Mouse (Mus musculus): ENCODE measurements around the gene Ndufaf5. TPM values are rescaled to one million over a fixed set of nuclear protein-coding genes. Genes with fewer than 3 reads are reported as not detected.
A peak's percentile ranks its signal among the peaks of the same experiment; 100 is the strongest.
"Not testable (repeated sequence)": the region's sequence is repeated elsewhere in the genome, so short reads cannot be mapped to it uniquely, and the experiment has no call there.

Ndufaf5 gene
- total RNA-seq (2022), result 10 to 100 TPM; 18.6 to 23.3 (median 20.1) TPM

DNA sequence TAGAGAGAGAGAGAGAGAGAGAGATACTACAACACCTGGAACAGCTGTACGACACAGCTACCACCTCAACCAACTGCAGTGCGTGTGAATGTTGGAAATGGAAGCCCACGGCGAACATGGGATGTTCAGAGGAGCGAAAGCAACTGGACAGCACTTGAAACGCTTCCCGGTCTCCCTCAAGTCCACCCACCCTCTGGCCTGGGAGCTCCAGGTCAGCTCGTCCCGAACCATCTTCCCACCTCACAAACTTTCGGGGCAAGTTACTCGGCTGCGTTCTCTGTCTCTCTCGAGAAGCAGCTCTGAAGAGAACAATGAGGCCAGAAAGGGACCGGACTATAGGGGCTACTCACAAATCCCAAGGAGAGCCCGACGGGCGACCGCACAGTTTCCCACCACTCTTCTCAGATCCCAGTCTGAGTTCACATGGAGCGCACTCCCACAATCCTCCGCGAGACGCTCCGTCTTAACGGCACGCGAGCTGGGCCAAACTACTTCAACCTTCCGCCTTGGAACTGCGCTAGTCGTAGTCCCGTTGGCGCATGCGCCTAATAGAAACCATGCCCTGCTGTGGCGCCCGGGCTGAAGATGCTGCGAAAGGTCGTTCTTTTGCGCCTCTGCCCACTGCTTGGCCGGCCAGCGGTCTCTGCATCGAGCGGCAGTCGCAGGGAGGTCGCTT, at the start of gene Ndufaf5, which contains the start of gene Esf1:
TSS of gene Ndufaf5 (plus strand) at position 523 of the 676 bp plus-strand sequence.
TSS of gene Esf1 (minus strand) at position 438 of the 676 bp plus-strand sequence.
- DNase-seq, result peak; percentile 95

DNA sequence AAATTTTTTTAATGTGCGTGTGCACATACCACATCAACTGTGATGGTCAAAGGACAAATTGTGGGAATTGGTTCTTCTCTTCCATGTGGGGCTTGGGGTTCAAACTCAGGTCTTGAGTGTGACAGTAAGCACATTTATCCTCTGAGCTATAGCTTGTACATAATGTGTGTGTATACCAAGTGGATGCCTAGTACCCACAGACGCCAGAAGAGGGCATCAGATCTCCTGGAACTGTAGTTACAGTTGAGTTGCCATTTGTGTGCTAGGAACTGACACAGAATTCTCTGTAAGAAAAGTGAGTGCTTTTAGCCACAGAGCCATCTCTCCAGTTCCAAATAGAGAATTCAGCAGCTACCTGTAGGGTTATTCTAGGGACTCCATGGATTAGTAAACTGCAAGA, 44.9 kb upstream of the Ndufaf5 start:
- no peak for DNase-seq

DNA sequence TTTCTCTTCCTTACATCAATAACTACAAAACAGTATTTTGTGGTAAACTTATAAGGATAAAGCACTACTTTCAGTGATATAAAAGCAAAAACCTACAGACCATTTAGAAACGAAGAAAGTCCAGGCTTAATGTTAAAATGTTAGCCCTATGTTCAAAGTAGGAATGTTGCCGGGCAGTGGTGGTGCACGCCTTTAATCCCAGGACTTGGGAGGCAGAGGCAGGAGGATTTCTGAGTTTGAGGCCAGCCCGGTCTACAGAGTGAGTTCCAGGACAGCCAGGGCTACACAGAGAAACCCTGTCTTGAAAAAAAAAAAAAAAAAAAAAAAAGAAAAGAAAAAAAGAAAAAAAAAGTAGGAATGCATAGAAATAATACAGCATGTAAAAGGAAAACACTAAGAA, 18.7 kb upstream of the Ndufaf5 start, which contains the start of gene Gm17374:
TSS of gene Gm17374 (plus strand) at position 301 of the 400 bp plus-strand sequence.
- not testable (repeated sequence) for DNase-seq

DNA sequence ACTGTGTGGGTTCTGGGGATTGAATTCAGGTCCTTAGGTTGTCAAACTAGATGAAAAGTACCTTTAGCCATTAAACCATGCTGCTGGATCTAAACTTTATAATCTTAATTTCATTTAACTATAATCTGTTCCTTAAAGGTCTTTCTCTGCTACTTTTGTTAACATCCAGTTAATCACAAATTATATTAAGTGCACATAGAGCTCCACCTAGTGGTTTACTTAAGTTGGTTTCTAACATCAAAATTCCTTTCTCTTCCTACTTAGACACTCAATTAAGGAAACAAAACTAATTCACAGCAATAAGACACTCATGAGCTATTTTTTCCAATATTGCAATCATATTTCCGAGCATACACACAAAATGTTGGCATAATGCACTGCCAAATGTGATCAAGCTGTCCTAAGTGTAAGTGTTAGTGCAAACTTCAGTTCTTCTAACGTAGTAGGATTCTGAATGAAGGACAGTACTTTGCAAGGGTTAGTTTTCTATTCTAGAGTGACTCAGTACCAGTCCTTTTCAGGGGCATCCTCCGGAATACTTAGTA, 11.2 kb upstream of the Ndufaf5 start:
- DNase-seq, result no peak

DNA sequence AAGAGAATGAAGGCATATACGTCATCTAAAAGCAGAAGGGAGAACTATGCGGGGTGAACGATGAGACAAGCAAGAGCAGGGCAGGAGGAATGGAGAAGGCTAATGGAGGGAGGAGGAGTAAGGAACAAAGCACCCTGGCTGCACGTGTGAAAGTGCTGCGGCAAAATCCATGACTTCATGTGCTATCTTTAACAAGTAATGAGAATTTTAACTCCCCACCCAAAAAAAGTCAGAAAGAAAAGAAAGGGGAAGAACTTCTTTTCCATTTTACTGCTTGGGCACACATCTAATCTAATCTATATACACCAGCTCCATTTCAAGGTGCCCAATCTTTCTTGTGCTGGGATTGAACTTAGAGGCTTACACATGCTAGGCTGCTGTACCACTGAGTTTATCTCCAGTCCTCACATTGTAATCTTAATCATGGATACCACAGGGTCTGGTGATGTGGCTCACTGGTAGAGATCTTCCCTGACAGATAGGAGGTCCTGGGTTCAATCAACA, 7.0 kb upstream of the Ndufaf5 start:
- DNase-seq, result no peak

DNA sequence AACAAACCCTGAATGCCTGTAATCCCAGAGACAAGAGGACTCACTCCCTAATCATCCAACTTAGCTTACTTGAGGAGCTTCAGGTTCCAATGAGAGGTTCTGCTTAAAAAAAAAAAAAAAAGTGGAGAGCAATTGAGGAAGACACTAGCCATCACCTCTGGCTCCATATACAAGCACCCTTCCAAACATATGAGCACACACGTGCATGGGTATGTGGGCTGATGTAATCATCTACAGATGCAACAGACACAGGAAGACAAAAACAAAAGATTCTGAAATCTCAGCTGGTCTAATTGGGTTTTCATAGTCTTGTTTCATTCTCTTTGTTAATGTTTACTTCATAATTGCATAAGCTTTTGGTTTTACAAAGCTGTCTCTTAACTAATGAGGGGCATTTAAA, 1.4 kb upstream of the Ndufaf5 start:
- DNase-seq, result no peak

DNA sequence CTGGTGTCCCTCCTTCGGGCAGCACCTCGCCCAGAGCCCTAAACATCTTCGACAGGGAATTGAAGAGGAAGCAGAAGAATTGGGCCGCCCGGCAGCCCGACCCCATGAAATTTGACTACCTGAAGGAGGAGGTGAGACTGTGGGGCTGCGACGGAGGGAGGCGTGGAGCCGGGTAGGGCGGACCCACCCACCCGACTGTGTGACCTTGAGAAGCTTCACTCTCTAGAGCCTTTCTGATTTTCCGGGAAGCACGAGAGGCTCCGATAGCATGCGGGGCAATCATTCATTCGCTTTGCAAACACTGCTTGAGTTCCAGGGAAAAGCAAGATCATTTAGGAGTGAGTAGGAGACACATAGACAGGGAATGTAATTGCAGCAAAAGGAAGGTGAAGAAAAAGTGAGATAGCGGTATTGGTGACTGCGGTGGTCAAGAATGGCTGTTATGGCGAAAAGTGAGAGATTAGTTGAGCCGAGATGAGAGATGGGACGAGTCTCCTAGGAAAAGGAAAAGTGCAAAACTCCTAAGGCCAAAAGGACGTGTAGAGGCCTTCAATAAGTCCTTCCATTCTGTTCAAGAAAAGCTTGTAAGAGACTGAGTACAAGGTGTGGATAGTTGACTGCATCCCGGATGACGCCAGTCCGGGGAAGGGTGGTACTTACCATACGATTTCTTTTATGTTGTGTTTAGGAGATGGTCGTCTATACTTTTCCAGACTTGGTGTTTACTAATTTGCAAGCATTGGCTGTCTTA, 529 bp downstream of the Ndufaf5 start:
- no peak for DNase-seq

DNA sequence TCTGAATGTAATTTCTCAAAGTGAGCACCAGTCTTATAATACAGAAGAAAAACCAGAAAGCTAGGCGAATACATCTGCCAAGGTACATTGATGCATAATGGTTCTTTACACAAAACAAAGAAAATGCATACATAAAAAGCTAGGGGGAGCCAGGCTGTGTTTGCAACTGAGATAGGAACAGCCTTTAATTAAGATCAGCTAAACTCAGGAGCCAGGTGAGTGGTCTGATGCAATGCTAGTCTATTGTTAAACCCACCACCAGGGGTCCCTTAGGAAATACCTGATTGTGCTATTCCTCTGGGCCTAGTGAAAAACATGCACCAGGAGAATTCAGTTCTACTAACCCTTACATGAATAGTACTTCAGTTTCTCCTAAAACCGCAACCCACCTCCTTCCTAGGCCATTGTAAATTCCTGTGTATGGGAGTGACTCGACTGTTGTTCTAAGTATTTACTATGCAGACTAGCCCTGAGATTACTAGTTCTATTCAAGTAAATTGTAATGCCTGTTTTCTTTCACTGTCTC, 15.3 kb downstream of the Ndufaf5 start:
- DNase-seq, result not testable (repeated sequence)

DNA sequence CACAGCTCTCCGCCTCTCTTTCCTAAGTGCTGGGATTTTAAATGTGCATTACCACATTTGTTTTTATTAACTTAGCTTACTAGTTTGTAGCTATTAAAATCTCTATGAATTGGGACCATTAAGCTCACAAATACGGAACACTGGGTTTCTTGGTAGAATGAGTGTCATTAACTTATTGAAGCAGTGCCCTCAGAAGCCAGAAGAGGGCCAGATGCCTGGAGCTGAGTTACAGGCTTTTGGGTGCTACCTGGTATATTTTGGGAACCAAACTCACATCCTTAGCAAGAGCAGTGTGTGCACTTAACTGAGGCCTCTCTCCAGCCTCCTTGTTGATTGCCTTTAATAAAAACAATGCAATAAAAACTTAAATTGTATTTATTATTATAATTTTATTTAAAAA, 30.3 kb downstream of the Ndufaf5 start:
- no peak for DNase-seq

DNA sequence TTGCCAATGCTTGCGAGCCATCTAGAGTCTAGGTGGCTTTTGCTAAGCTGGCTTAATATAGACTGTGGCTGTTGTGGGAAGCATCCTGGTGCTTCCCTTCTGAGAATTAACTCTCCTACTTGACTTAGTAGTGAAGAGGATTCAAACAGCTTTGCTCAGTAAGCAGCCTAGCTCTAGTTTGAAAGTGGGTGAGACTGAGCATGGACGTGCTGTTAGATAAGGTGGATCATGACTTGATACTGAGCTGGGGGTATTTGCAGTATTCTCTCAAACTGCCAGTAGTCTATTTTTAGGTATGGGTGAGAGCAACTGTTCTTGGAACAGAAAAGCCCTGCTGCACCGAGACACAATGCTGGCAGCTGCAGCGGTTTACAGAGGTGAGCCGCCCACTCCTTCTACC, 32.1 kb downstream of the Ndufaf5 start:
- no peak for DNase-seq

DNA sequence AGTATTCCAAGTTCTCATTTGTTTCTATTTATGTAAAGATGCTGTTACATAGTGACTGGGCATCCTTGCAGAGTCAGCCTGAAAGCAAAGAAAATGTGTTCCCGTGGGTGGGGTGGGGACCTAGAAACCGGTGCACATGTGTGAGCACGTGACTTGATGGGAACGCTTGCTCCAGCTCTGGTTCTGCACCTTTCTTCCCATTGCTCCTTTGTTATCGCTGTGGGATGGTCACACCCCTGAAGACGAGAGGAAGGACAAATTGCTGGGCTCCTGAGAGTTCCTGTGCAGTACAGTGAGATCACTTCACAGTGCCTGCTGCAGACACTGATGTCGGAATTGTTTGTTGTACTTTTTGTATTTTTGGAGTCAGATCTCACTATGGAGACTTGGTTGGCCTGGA, 33.3 kb downstream of the Ndufaf5 start:
- DNase-seq, result no peak

DNA sequence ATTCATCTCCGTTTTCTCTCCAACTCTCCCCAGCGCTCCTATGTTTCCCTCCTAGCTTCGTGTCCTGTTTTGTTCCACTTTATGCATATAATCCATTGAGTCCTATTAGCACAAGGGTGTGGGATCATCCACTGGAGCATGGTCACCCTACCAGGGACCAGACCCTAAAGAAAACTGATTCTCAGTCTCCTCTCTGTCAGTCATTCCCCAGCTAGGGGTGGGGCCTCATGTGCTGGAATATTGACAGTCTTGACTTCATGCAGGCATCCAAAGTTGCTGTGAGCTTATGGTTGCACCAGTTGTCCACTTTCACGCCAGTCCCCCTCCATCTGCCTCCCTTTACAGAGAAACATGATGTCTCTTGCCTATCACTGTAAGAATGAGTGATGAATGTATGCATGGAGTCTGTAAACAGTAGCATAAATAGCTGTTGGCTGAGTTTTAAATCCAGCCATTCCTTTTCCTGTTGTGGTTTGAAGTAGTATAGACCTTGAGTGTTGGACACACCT, 44.1 kb downstream of the Ndufaf5 start:
- no peak for DNase-seq

DNA sequence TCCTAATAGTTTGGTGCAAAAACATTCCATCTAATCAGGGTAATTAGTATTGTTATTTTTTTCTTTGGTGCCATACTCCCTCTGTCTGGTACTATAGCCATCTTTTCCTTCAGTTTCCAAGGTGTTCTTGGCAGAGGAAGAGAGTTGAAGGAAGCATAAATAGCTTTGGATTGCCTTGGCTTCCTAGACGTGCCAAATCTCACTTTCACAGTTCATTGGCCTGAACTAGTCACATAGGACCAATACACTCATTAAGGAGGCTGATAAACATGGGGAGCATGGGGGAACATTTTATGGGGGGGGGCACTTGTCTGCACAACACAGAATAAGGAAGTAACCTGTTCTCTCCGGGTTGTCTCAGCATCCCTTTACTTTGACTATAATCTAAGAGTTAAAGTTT, 45.0 kb downstream of the Ndufaf5 start:
- no peak for DNase-seq

DNA sequence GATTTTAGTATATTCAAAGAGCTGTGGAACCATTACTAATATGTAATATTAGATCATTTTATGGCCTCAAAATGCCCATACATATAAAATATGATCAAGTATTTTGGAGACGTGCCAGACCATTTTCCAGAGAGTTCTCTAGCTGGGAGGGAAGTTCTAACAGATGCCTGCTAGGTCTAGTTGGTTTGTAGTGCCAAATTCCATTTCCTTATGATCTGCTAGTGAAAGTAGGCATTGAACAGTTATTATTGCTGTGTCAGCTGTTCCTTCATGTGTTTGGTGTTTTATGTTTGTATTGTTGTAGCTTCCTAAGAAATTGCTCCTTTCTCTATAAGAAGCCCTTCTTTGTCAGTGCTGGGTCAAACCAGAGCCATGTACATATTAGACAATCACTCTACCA, 45.5 kb downstream of the Ndufaf5 start:
- no peak for DNase-seq

DNA sequence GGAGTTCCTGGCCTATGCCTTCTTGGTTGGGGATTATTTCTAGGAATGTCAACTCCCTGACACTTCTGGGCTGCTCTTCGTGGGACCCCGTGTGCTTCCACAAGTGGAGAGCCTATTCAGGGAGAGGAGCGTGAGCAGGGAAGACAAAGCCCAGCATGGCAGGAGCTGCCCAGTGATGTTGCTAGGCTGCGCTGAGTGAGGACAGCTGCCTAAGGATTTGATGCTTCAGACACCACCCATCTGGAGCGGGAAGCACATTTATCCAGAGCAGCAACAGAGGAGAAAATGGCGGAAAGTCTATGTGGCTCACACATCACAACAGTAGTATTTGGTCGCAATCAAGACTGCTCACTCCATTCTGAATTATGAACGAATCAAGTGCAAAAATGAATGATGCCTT, 49.9 kb downstream of the Ndufaf5 start:
- no peak for DNase-seq

DNA sequence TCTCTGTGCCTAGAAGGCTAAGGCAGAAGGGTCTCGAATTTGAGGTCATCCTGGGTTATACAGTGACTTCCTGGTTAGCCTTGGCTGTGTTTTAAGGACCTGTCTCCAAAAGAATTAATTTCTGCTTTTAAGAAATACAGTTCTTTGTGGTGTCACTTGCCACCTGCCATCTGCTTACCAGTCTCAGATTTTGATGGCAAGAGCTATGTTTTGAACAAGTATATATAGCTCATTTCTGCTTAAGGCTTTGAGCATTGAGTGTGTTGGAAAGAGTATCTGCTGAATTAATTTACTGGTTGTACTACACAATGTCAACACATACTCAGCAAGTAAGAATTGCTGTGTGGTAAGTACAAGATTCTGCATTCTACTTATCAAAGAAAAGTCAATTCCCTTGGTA, 59.8 kb downstream of the Ndufaf5 start:
- no peak for DNase-seq

DNA sequence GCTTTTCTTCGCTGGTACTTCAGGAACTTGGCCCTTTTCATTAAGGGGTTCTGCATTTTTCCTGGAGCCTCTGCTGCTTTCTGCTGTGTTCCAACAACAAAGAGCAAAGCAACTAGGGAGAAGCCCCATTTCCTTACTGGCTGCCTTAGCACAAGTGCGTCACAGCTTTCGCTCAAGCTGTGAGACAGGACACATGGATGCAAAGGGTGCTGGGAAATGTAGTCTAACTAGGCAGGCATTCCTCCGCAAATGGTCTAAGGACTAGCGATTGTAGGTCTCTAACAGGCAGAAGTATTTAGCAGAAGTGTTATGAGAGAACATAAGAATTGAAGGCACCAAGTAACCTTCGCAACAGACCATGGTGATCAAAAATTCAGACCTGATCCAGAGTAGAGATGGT, 66.8 kb downstream of the Ndufaf5 start:
- DNase-seq, result no peak

DNA sequence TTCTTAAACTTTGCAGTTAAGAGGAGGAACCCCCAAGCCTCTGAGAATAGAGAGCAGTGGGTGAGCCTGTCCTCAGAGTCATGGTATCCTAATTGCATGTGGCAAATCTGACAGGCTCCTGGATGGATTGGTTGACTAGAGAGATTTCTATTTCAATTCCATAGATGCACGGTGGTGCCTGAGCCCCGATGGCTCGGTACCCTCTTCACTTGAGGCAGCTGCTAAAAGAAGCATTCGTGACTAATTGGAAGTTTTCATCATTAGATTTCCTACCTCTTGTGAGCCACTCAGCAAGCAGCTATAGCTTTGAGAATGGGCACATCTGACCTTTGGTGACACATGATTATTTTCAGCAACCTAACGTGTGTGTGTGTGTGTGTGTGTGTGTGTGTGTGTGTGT, 71.9 kb downstream of the Ndufaf5 start:
- DNase-seq, result no peak

DNA sequence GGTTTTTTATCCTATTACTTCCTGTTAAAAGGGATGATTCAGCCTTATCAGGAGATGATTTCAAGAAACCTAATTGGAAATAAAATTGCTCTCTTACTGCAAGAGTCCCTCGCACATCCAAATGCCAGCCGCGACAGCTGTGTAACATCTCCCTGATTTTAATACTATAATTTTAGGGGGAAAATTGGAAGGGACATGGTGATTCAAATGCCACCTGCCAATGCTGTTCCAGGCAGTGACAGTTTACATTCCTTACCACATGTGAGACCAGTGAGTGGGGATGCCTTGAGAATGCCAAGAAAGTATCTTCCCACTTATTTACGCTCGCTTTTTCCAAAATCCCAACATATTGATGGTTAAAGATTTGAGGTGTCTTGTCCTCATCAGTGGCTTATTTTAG, 72.7 kb downstream of the Ndufaf5 start:
- DNase-seq, result no peak
